Mouse (Mus musculus) CH12.LX (cell line): ENCODE measurements at regions not wholly inside any gene's neighbourhood (a gene's known extent, or its start where the extent isn't known, plus 50 kb on each side); places are given as distances from the start of the nearest gene placed in this dataset.

ENCODE experiments used
- DNase-seq: peaks from one replicate; pipeline ENCODE4 v3.0.0-alpha.2; 2013; ENCODE audit errors: extremely low read depth
- H3K27ac ChIP-seq: 2 replicates; pipeline ENCODE4 v1.5.1; 2012; ENCODE audit warnings: low read depth, mild to moderate bottlenecking, control low read depth, moderate library complexity; ENCODE audit not compliant: insufficient read depth
- H3K27me3 ChIP-seq: replicated peaks from 2 replicates; pipeline ENCODE3; 2012; ENCODE audit warnings: inconsistent platforms
- H3K36me3 ChIP-seq, 2 experiments: replicated peaks in 1 of 2; 2 replicates each; pipeline versions ENCODE3 to v1.6.1; 2012; ENCODE audit warnings: inconsistent platforms in 1 of 2, low read length in 1 of 2, mild to moderate bottlenecking in 1 of 2, mixed read lengths in 1 of 2, moderate library complexity in 1 of 2; ENCODE audit not compliant: control insufficient read depth in 1 of 2, insufficient read depth in 1 of 2
- H3K4me1 ChIP-seq, 2 experiments: 2 replicates each; pipeline ENCODE4 v1.6.1; 2012; ENCODE audit warnings: inconsistent platforms in 1 of 2, moderate library complexity in 1 of 2; ENCODE audit not compliant: insufficient read depth in 2 of 2, control insufficient read depth in 1 of 2
- H3K4me2 ChIP-seq: 2 replicates; pipeline ENCODE4 v1.6.1; 2012; ENCODE audit warnings: low read depth, mild to moderate bottlenecking, control low read depth; ENCODE audit not compliant: poor library complexity, insufficient read depth, severe bottlenecking
- H3K4me3 ChIP-seq, 3 experiments: fragments of 150-350 bp in 1 of 3; sonication (generic) in 1 of 3; replicated peaks in 1 of 3; 2 replicates each; pipeline versions ENCODE3 to v1.5.1; 2011 to 2012; ENCODE audit warnings: low read depth in 2 of 3, low read length in 2 of 3, mild to moderate bottlenecking in 2 of 3, moderate library complexity in 2 of 3, control low read depth in 1 of 3, improper control_type of control experiment in 1 of 3, inconsistent platforms in 1 of 3, mixed read lengths in 1 of 3; ENCODE audit not compliant: poor library complexity in 1 of 3
- H3K79me2 ChIP-seq: replicated peaks from 2 replicates; pipeline ENCODE4 v1.6.1; 2012; ENCODE audit warnings: mild to moderate bottlenecking, moderate library complexity; ENCODE audit not compliant: control insufficient read depth, poor library complexity, insufficient read depth, severe bottlenecking; ENCODE audit errors: extremely low read depth
- H3K9ac ChIP-seq: 2 replicates; pipeline ENCODE4 v1.6.1; 2012; ENCODE audit warnings: low read depth, mild to moderate bottlenecking, control low read depth, moderate library complexity; ENCODE audit not compliant: insufficient read depth
- H3K9me3 ChIP-seq: replicated peaks from 2 replicates; pipeline ENCODE3; 2012; ENCODE audit warnings: low read length, inconsistent platforms, mixed read lengths
- CHD1 ChIP-seq: IDR thresholded peaks from 2 replicates; pipeline ENCODE4 v1.6.1; 2012; ENCODE audit warnings: low read depth, low read length, improper control_type of control experiment, inconsistent platforms
- E2F4 ChIP-seq: IDR thresholded peaks from 2 replicates; pipeline ENCODE4 v1.6.1; 2011; ENCODE audit warnings: low read depth, low read length, improper control_type of control experiment; ENCODE audit not compliant: insufficient replicate concordance
- ELF1 ChIP-seq: IDR thresholded peaks from 2 replicates; pipeline ENCODE4 v1.6.1; 2014; ENCODE audit warnings: low read depth, mild to moderate bottlenecking, inconsistent platforms, low read length, improper control_type of control experiment
- EP300 ChIP-seq: IDR thresholded peaks from 2 replicates; pipeline ENCODE4 v1.6.1; 2011; ENCODE audit warnings: low read length, improper control_type of control experiment
- GABPA ChIP-seq: IDR thresholded peaks from 2 replicates; pipeline ENCODE4 v1.6.1; 2012; ENCODE audit warnings: low read depth, low read length, improper control_type of control experiment, inconsistent platforms; ENCODE audit not compliant: insufficient replicate concordance
- IRF4 ChIP-seq: IDR thresholded peaks from 2 replicates; pipeline ENCODE4 v1.6.1; 2014; ENCODE audit warnings: low read depth, mild to moderate bottlenecking, inconsistent platforms, low read length, improper control_type of control experiment
- JUND ChIP-seq: conservative IDR thresholded peaks from 2 replicates; pipeline ENCODE4 v1.6.1; 2011; ENCODE audit warnings: low read depth, low read length, improper control_type of control experiment
- KAT2A ChIP-seq: IDR thresholded peaks from 2 replicates; pipeline ENCODE4 v1.6.1; 2012; ENCODE audit warnings: low read length, improper control_type of control experiment, inconsistent platforms; ENCODE audit not compliant: insufficient replicate concordance
- MAFK ChIP-seq: IDR thresholded peaks from 2 replicates; pipeline ENCODE4 v1.6.1; 2011; ENCODE audit warnings: low read length, improper control_type of control experiment; ENCODE audit not compliant: insufficient replicate concordance
- MAZ ChIP-seq: IDR thresholded peaks from 2 replicates; pipeline ENCODE4 v1.6.1; 2012; ENCODE audit warnings: low read depth, mild to moderate bottlenecking, inconsistent platforms, low read length, improper control_type of control experiment, moderate library complexity
- MEF2A ChIP-seq: IDR thresholded peaks from 2 replicates; pipeline ENCODE4 v1.6.1; 2014; ENCODE audit warnings: low read depth, mild to moderate bottlenecking, inconsistent platforms, low read length, improper control_type of control experiment, borderline replicate concordance
- MXI1 ChIP-seq: IDR thresholded peaks from 2 replicates; pipeline ENCODE4 v1.6.1; 2011; ENCODE audit warnings: mild to moderate bottlenecking, low read depth, low read length, improper control_type of control experiment
- MYC ChIP-seq: IDR thresholded peaks from 2 replicates; pipeline ENCODE4 v1.6.1; 2011; ENCODE audit warnings: low read depth, mild to moderate bottlenecking, improper control_type of control experiment, low read length
- NRF1 ChIP-seq: IDR thresholded peaks from 2 replicates; pipeline ENCODE4 v1.6.1; 2014; ENCODE audit warnings: low read depth, mild to moderate bottlenecking, inconsistent platforms, low read length, improper control_type of control experiment, moderate library complexity
- POLR2A ChIP-seq: IDR thresholded peaks from 2 replicates; pipeline ENCODE4 v1.6.1; 2011; ENCODE audit warnings: low read depth, mild to moderate bottlenecking, improper control_type of control experiment, low read length
- POLR2AphosphoS2 ChIP-seq: IDR thresholded peaks from 2 replicates; pipeline ENCODE4 v1.6.1; 2011; ENCODE audit warnings: low read depth, low read length, improper control_type of control experiment
- RAD21 ChIP-seq: IDR thresholded peaks from 2 replicates; pipeline ENCODE4 v1.6.1; 2011; ENCODE audit warnings: low read depth, mild to moderate bottlenecking, low read length, improper control_type of control experiment, moderate library complexity
- UBTF ChIP-seq: IDR thresholded peaks from 2 replicates; pipeline ENCODE4 v1.6.1; 2012; ENCODE audit warnings: low read depth, mild to moderate bottlenecking, inconsistent platforms, low read length, improper control_type of control experiment, moderate library complexity
- USF1 ChIP-seq: IDR thresholded peaks from 2 replicates; pipeline ENCODE4 v1.6.1; 2014; ENCODE audit warnings: low read depth, mild to moderate bottlenecking, inconsistent platforms, low read length, improper control_type of control experiment
- USF2 ChIP-seq: conservative IDR thresholded peaks from 2 replicates; pipeline ENCODE4 v1.6.1; 2011; ENCODE audit warnings: low read depth, low read length, improper control_type of control experiment
- ZC3H11A ChIP-seq: IDR thresholded peaks from 2 replicates; pipeline ENCODE4 v1.6.1; 2012; ENCODE audit warnings: low read depth, mild to moderate bottlenecking, inconsistent platforms, low read length, improper control_type of control experiment
- ZKSCAN1 ChIP-seq: IDR thresholded peaks from 2 replicates; pipeline ENCODE4 v1.6.1; 2012; ENCODE audit warnings: low read depth, inconsistent platforms, low read length, improper control_type of control experiment, borderline replicate concordance
- ZMIZ1 ChIP-seq: IDR thresholded peaks from 2 replicates; pipeline ENCODE4 v1.6.1; 2012; ENCODE audit warnings: low read depth, mild to moderate bottlenecking, inconsistent platforms, low read length, improper control_type of control experiment
- ZNF384 ChIP-seq: IDR thresholded peaks from 2 replicates; pipeline ENCODE4 v1.6.1; 2012; ENCODE audit warnings: low read depth, low read length, improper control_type of control experiment, inconsistent platforms
- dilution Hi-C: fragments of 300-500 bp; cut with MboI; formaldehyde crosslinking; loops from 2 replicates; pipeline ENCODE4 v1.14.3; 2020; ENCODE audit warnings: low sequenced_read_pairs; ENCODE audit not compliant: extremely low pct_unique_long_range_greater_than_20kb, extremely low pct_ligation_motif_present
- in situ Hi-C: fragments of 300-500 bp; cut with MboI; formaldehyde crosslinking; loops from 3 replicates; pipeline ENCODE4 v1.14.3; 2019; ENCODE audit warnings: low sequenced_read_pairs, low pct_ligation_motif_present, low pct_unique_long_range_greater_than_20kb, mixed read lengths

GRCm38 (mm10) chr16:44656181-44656580 lies 67.9 kb upstream of the Nepro start:
- in situ Hi-C loops (no loop called here), dilution Hi-C loops (no loop called here)
- Histone ChIP-seq H3K79me2 (no peaks in the 10 kb centered on the region), H3K4me1 (no peaks in the 10 kb centered on the region), H3K9ac (no peak overlapping the region), H3K36me3 (no peaks in the 10 kb centered on the region), H3K4me3 (no peak overlapping the region), H3K9me3 (no peaks in the 10 kb centered on the region), H3K4me2 (no peak overlapping the region), H3K27ac (no peak overlapping the region), H3K27me3 (no peaks in the 10 kb centered on the region)
- TF ChIP-seq KAT2A (no peak), RAD21 (no peak), ZNF384 (no peak), E2F4 (no peak), MAZ (no peak), ZC3H11A (no peak), MXI1 (no peak), NRF1 (no peak), MAFK (no peak), MYC (no peak), GABPA (no peak), MEF2A (no peak), POLR2AphosphoS2 (no peak), CHD1 (no peak), ZKSCAN1 (no peak), IRF4 (no peak), ELF1 (no peak), POLR2A (no peak)
- no peak for DNase-seq

DNA sequence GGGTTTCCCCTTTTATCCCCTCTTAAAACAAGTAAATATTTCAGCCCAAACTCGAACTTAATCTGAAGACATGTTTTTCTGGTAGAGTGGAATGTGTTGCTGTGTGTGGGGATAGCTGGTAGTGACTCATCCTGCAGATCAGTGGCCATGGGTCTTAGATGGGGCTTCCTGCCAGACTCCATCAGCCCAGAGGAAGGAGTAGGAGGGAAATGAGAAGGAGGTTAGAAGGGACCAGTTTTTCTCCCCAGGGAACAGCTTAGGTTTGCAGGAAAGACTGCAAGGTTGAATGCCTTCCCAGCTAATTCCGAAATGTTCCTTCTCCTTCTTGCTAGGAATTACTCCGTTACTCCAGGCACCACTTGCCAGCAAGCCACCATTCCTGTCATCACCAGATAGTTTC lies 68.8 kb upstream of the Nepro start:
- H3K79me2 ChIP-seq: no peaks in the 10 kb centered on the region
- in situ Hi-C loops: no loop called here

More for the DNA sequence above, 68.8 kb upstream of the Nepro start:
- TF ChIP-seq JUND (no peak), UBTF (no peak), USF1 (no peak), USF2 (no peak), MEF2A (no peak), MYC (no peak), CHD1 (no peak), ZMIZ1 (no peak), E2F4 (no peak), EP300 (no peak)
- TF ChIP-seq, all 38 proteins: peak for 0
- no peak for DNase-seq
- H3K4me3 ChIP-seq: no peak overlapping the region
- H3K4me1 ChIP-seq: no peaks in the 10 kb centered on the region
- no peaks in the 10 kb centered on the region for H3K27me3 ChIP-seq
- H3K4me2 ChIP-seq: no peak overlapping the region
- H3K36me3 ChIP-seq: no peaks in the 10 kb centered on the region
- dilution Hi-C loops: no loop called here
- H3K9me3 ChIP-seq: no peaks in the 10 kb centered on the region
- H3K27ac ChIP-seq: no peak overlapping the region
- no peak overlapping the region for H3K9ac ChIP-seq
